Mouse (Mus musculus) limb, embryonic 14.5 days (tissue): ENCODE data around the gene Gsdmc3. TPM values are rescaled to one million over a fixed set of nuclear protein-coding genes. Genes with fewer than 3 reads are reported as not detected.
"Not testable (repeated sequence)": the region's sequence is repeated elsewhere in the genome, so short reads cannot be mapped to it uniquely, and the experiment has no call there.

Experiments used
- ATAC-seq: fragments of 200-750 bp; cut with Nextera tagmentation; 2 replicates; pipeline ENCODE4 v1.8.0; 2017; ENCODE audit warnings: low read depth, moderate number of reproducible peaks, moderate TSS enrichment; ENCODE audit not compliant: low FRiP score
- DNase-seq: peaks from one replicate; pipeline ENCODE4 v3.0.0-alpha.2; 2015; ENCODE audit warnings: low spot score
- H3K27ac ChIP-seq: fragments of 300-500 bp; sonication (generic); replicated peaks from 2 replicates; pipeline ENCODE4 v1.5.1; 2014; ENCODE audit warnings: low read depth, mild to moderate bottlenecking, low read length, moderate library complexity, mixed read lengths
- H3K27me3 ChIP-seq: fragments of 300-500 bp; sonication (generic); 2 replicates; pipeline ENCODE4 v1.6.1; 2014; ENCODE audit warnings: low read length, mixed read lengths; ENCODE audit not compliant: control insufficient read depth, insufficient read depth
- H3K36me3 ChIP-seq: fragments of 300-500 bp; sonication (generic); 2 replicates; pipeline ENCODE4 v1.6.1; 2014; ENCODE audit warnings: mild to moderate bottlenecking, low read length, moderate library complexity, mixed read lengths; ENCODE audit not compliant: control insufficient read depth, insufficient read depth
- H3K4me1 ChIP-seq: fragments of 300-500 bp; sonication (generic); 2 replicates; pipeline ENCODE4 v1.6.1; 2014; ENCODE audit warnings: antibody characterized with exemption, low read length, mixed read lengths; ENCODE audit not compliant: control insufficient read depth, insufficient read depth
- H3K4me2 ChIP-seq: fragments of 300-500 bp; sonication (generic); replicated peaks from 2 replicates; pipeline ENCODE4 v1.6.1; 2014; ENCODE audit warnings: low read depth, mild to moderate bottlenecking, low read length, moderate library complexity; ENCODE audit not compliant: severe bottlenecking
- H3K4me3 ChIP-seq: fragments of 300-500 bp; sonication (generic); replicated peaks from 2 replicates; pipeline ENCODE4 v1.5.1; 2014; ENCODE audit warnings: low read length
- H3K9ac ChIP-seq: fragments of 300-500 bp; sonication (generic); 2 replicates; pipeline ENCODE4 v1.6.1; 2014; ENCODE audit warnings: mild to moderate bottlenecking, low read depth, low read length, moderate library complexity; ENCODE audit not compliant: severe bottlenecking
- H3K9me3 ChIP-seq: fragments of 300-500 bp; sonication (generic); 2 replicates; pipeline ENCODE4 v1.6.1; 2016; ENCODE audit warnings: low read length; ENCODE audit not compliant: control insufficient read depth
- POLR2A ChIP-seq: fragments of 200-500 bp; IDR thresholded peaks from 2 replicates; pipeline ENCODE4 v1.8.0; 2012; ENCODE audit warnings: inconsistent platforms, mild to moderate bottlenecking, moderate library complexity, borderline replicate concordance; ENCODE audit not compliant: insufficient read depth, insufficient read length; ENCODE audit errors: extremely low read depth
- WGBS: fragments of 180-500 bp; shearing (Covaris S2); extraction: QIAGEN DNeasy Blood & Tissue Kit; methylation state at CpG from one replicate; pipeline ENCODE4 v1.1.7; 2014; 5-methylcytosine and 5-hydroxymethylcytosine counted together
- polyA plus RNA-seq, 2 experiments: library from polyadenylated mRNA; depleted of rRNA in 1 of 2; stranded (reverse) in 1 of 2; unstranded in 1 of 2; fragments of >200 nt; fragmentation: Nextera tagmentation in 1 of 2; extraction: Ambion mirVana in 1 of 2; gene quantifications; 2 replicates each; pipeline versions ENCODE4 v1.2.1 to v1.2.3; 2012 to 2014

Gene Gsdmc3
- polyA plus RNA-seq (2012; rRNA removed) (0.03 TPM in 1 of 2 replicates, not detected in the other), polyA plus RNA-seq (2014; fragmentation: Nextera tagmentation; extraction: Ambion mirVana) (0.08 TPM in 1 of 2 replicates, not detected in the other)

GRCm38 (mm10) chr15:63878458-63878857 is at the start of gene Gsdmc3:
Gene Gsdmc3, minus strand, starts transcription at chr15:63878558.
- DNase-seq, H3K27me3 ChIP-seq, H3K27ac ChIP-seq, H3K4me1 ChIP-seq, H3K9ac ChIP-seq, H3K36me3 ChIP-seq, ATAC-seq, H3K9me3 ChIP-seq, H3K4me2 ChIP-seq, H3K4me3 ChIP-seq: not testable (repeated sequence)
- WGBS: 82% methylated on average over 1 of the region's 3 CpGs

GRCm38 (mm10) chr15:63926201-63926600 is 47.8 kb upstream of the Gsdmc3 start:
- ATAC-seq (no peak), DNase-seq (no peak)
- Histone ChIP-seq H3K9me3 (no peaks in the 10 kb centered on the region), H3K4me2 (no peak overlapping the region), H3K4me3 (no peak overlapping the region), H3K36me3 (peaks cover 12% of the 10 kb centered on the region), H3K27ac (no peak overlapping the region), H3K4me1 (no peaks in the 10 kb centered on the region), H3K27me3 (no peaks in the 10 kb centered on the region), H3K9ac (no peak overlapping the region)
- WGBS: 96% methylated on average over 3 of the region's 3 CpGs
- TF ChIP-seq POLR2A: no peak

- Histone ChIP-seq H3K27ac (no peak overlapping the region), H3K4me3 (no peak overlapping the region), H3K27me3 (no peaks in the 10 kb centered on the region), H3K4me1 (no peaks in the 10 kb centered on the region), H3K9me3 (no peaks in the 10 kb centered on the region), H3K9ac (no peak overlapping the region), H3K36me3 (peaks cover 3% of the 10 kb centered on the region; the same call in 1 of the 2 replicates), H3K4me2 (no peak overlapping the region)
- 95% methylated on average over 1 of the region's 1 CpGs for WGBS
- DNase-seq (no peak), ATAC-seq (no peak)
- no peak for TF ChIP-seq POLR2A
These were observed 46.1 kb upstream of the Gsdmc3 start for GRCm38 (mm10) chr15:63924484-63924883.

- not testable (repeated sequence) for H3K9me3 ChIP-seq
These were observed 43.3 kb upstream of the Gsdmc3 start for GRCm38 (mm10) chr15:63921618-63922017.

GRCm38 (mm10) chr15:63919728-63920127 is 41.4 kb upstream of the Gsdmc3 start:
- 63% methylated on average over 1 of the region's 2 CpGs for WGBS

More at GRCm38 (mm10) chr15:63921618-63922017, 43.3 kb upstream of the Gsdmc3 start:
- not testable (repeated sequence) for H3K27me3 ChIP-seq, H3K4me1 ChIP-seq, H3K9ac ChIP-seq, H3K27ac ChIP-seq, DNase-seq, H3K4me2 ChIP-seq, H3K36me3 ChIP-seq, H3K4me3 ChIP-seq, ATAC-seq
- WGBS: 14% methylated on average over 1 of the region's 5 CpGs

GRCm38 (mm10) chr15:63916584-63916983 is 38.2 kb upstream of the Gsdmc3 start:
- H3K27me3 ChIP-seq, H3K27ac ChIP-seq, H3K4me2 ChIP-seq, H3K4me1 ChIP-seq, H3K36me3 ChIP-seq, H3K9ac ChIP-seq, ATAC-seq, DNase-seq, H3K4me3 ChIP-seq, H3K9me3 ChIP-seq: not testable (repeated sequence)
- 86% methylated on average over 3 of the region's 4 CpGs for WGBS

More at GRCm38 (mm10) chr15:63919728-63920127, 41.4 kb upstream of the Gsdmc3 start:
- not testable (repeated sequence) for H3K4me1 ChIP-seq, ATAC-seq, H3K27me3 ChIP-seq, H3K9me3 ChIP-seq, H3K9ac ChIP-seq, H3K36me3 ChIP-seq, H3K27ac ChIP-seq, H3K4me3 ChIP-seq, H3K4me2 ChIP-seq, DNase-seq

GRCm38 (mm10) chr15:63912197-63912596 is 33.8 kb upstream of the Gsdmc3 start, which contains the start of gene Gsdmc4:
Gene Gsdmc4, minus strand, starts transcription at chr15:63912297.
- not testable (repeated sequence) for ATAC-seq, H3K27me3 ChIP-seq, H3K4me3 ChIP-seq, H3K4me1 ChIP-seq, DNase-seq, H3K4me2 ChIP-seq, H3K27ac ChIP-seq, H3K9me3 ChIP-seq, H3K9ac ChIP-seq, H3K36me3 ChIP-seq
- WGBS: 91% methylated on average over 2 of the region's 2 CpGs

GRCm38 (mm10) chr15:63909896-63910295 is 31.5 kb upstream of the Gsdmc3 start:
- H3K27ac ChIP-seq, H3K4me3 ChIP-seq, H3K4me2 ChIP-seq, H3K27me3 ChIP-seq, ATAC-seq, H3K9ac ChIP-seq, H3K36me3 ChIP-seq, H3K9me3 ChIP-seq, H3K4me1 ChIP-seq, DNase-seq: not testable (repeated sequence)
